Mouse (Mus musculus) hindbrain, embryonic 16.5 days (tissue): ENCODE results near the gene Rasgef1b. TPM values are rescaled to one million over a fixed set of nuclear protein-coding genes. Genes with fewer than 3 reads are reported as not detected.
A peak's percentile ranks its signal among the peaks of the same experiment; 100 is the strongest.

Source experiments
- ATAC-seq: fragments of 200-750 bp; cut with Nextera tagmentation; 2 replicates; pipeline ENCODE4 v1.8.0; 2017; ENCODE audit warnings: moderate TSS enrichment, moderate library complexity
- H3K27ac ChIP-seq: fragments of 300-500 bp; sonication (generic); 2 replicates; pipeline ENCODE4 v1.5.1; 2014; ENCODE audit warnings: low read depth, mild to moderate bottlenecking, control low read depth, low read length, moderate library complexity
- H3K27me3 ChIP-seq: fragments of 300-500 bp; sonication (generic); replicated peaks from 2 replicates; pipeline ENCODE4 v1.6.1; 2014; ENCODE audit warnings: low read length; ENCODE audit not compliant: control insufficient read depth, insufficient read depth
- H3K36me3 ChIP-seq: fragments of 300-500 bp; sonication (generic); 2 replicates; pipeline ENCODE4 v1.6.1; 2014; ENCODE audit warnings: mild to moderate bottlenecking, low read length, moderate library complexity, mixed read lengths; ENCODE audit not compliant: control insufficient read depth, insufficient read depth
- H3K4me1 ChIP-seq: fragments of 300-500 bp; sonication (generic); 2 replicates; pipeline ENCODE4 v1.6.1; 2014; ENCODE audit warnings: low read depth, low read length; ENCODE audit not compliant: control insufficient read depth, insufficient read depth
- H3K4me2 ChIP-seq: fragments of 300-500 bp; sonication (generic); 2 replicates; pipeline ENCODE4 v1.6.1; 2014; ENCODE audit warnings: mild to moderate bottlenecking, low read length, control low read depth, moderate library complexity
- H3K4me3 ChIP-seq: fragments of 300-500 bp; sonication (generic); 2 replicates; pipeline ENCODE4 v1.5.1; 2014; ENCODE audit warnings: mild to moderate bottlenecking, low read length, control low read depth, moderate library complexity
- H3K9ac ChIP-seq: fragments of 300-500 bp; sonication (generic); 2 replicates; pipeline ENCODE4 v1.6.1; 2014; ENCODE audit warnings: low read depth, mild to moderate bottlenecking, control low read depth, low read length, moderate library complexity
- H3K9me3 ChIP-seq: fragments of 300-500 bp; sonication (generic); 2 replicates; pipeline ENCODE4 v1.6.1; 2014; ENCODE audit warnings: mild to moderate bottlenecking, low read length, moderate library complexity; ENCODE audit not compliant: control insufficient read depth
- WGBS: fragments of 180-500 bp; shearing (Covaris S2); extraction: QIAGEN DNeasy Blood & Tissue Kit; methylation state at CpG from one replicate; pipeline ENCODE4 v1.1.7; 2014; 5-methylcytosine and 5-hydroxymethylcytosine counted together
- polyA plus RNA-seq: library from polyadenylated mRNA; unstranded; fragments of >200 nt; fragmentation: Nextera tagmentation; extraction: Ambion mirVana; gene quantifications from 2 replicates; pipeline ENCODE4 v1.2.1, GENCODE M21; 2015

Gene Rasgef1b
- polyA plus RNA-seq, 1 experiment from 2014 or later = 43.5 TPM

- H3K4me1 ChIP-seq = peaks cover 31% of the 10 kb centered on the region
- no peak overlapping the region for H3K4me3 ChIP-seq
- H3K9ac ChIP-seq = no peak overlapping the region
- H3K36me3 ChIP-seq = no peaks in the 10 kb centered on the region
- ATAC-seq = no peak
- 69% methylated on average over 7 of the region's 7 CpGs for WGBS
- 0 out of 2 replicates have a peak overlapping the region, but pooled peaks have one; percentile 39 for H3K27ac ChIP-seq
- H3K4me2 ChIP-seq = peak overlapping the region; percentile 19; the same call in 1 of the 2 replicates
- H3K27me3 ChIP-seq = no peaks in the 10 kb centered on the region
- no peaks in the 10 kb centered on the region for H3K9me3 ChIP-seq
Measured at GRCm38 (mm10) chr5:99247441-99247840, 481.4 kb downstream of the Rasgef1b start.

GRCm38 (mm10) chr5:99246972-99247371 is 481.9 kb downstream of the Rasgef1b start:
- Histone ChIP-seq H3K9me3 (no peaks in the 10 kb centered on the region), H3K27me3 (no peaks in the 10 kb centered on the region), H3K4me1 (peaks cover 30% of the 10 kb centered on the region), H3K27ac (0 out of 2 replicates have a peak overlapping the region, but pooled peaks have one; percentile 39), H3K36me3 (no peaks in the 10 kb centered on the region), H3K4me2 (peak overlapping the region; percentile 19; the same call in 1 of the 2 replicates), H3K4me3 (no peak overlapping the region), H3K9ac (0 out of 2 replicates have a peak overlapping the region, but pooled peaks have one; percentile 18)
- ATAC-seq = no peak
- WGBS = 23% methylated on average over 6 of the region's 6 CpGs

DNA sequence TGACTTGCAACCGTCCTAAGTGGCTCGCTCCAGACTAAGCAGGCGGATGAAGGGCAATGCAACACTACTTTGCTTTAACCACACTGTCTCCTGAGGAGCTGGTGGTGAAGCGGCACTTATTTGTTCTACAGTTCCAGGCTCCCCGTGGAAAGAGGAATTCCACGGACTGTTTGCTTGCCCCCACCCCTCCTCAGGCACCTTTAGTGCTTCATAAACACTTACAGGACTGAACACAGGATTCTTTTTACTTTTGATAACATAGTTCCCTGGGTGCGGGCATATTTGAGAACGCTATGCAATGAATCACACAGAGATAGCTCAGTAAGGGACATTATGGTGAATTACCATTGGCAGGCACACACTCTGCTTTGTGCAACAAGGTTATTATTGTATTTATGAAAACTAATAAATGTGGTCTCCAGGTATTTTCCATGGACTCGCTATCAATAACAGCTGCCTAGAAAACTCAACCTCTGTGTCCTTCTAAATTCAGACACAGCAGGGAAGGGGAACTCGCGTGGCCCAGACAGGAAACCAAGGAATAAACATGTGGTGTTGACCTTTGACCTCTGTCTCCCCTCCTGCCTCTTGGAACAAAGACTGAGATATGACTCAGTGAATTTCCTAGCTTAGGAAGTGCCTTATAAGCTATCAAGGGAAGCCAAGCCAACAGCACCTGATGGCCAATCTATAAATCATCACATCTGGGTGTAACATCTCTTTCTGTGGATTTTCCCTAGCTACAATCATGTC is 486.7 kb downstream of the Rasgef1b start:
- 72% methylated on average over 11 of the region's 11 CpGs for WGBS

GRCm38 (mm10) chr5:99240501-99240900 is 488.4 kb downstream of the Rasgef1b start:
- Histone ChIP-seq H3K36me3 (no peaks in the 10 kb centered on the region), H3K4me3 (no peak overlapping the region), H3K9me3 (no peaks in the 10 kb centered on the region), H3K4me1 (no peaks in the 10 kb centered on the region), H3K9ac (no peak overlapping the region), H3K4me2 (no peak overlapping the region), H3K27ac (no peak overlapping the region), H3K27me3 (no peaks in the 10 kb centered on the region)
- WGBS = 96% methylated on average over 6 of the region's 6 CpGs
- ATAC-seq = no peak

More for the DNA sequence above, 486.7 kb downstream of the Rasgef1b start:
- Histone ChIP-seq H3K4me2 (no peak overlapping the region), H3K9ac (no peak overlapping the region), H3K27me3 (no peaks in the 10 kb centered on the region), H3K9me3 (no peaks in the 10 kb centered on the region), H3K4me1 (peaks cover 9% of the 10 kb centered on the region), H3K4me3 (no peak overlapping the region), H3K36me3 (no peaks in the 10 kb centered on the region), H3K27ac (no peak overlapping the region)
- no peak for ATAC-seq

DNA sequence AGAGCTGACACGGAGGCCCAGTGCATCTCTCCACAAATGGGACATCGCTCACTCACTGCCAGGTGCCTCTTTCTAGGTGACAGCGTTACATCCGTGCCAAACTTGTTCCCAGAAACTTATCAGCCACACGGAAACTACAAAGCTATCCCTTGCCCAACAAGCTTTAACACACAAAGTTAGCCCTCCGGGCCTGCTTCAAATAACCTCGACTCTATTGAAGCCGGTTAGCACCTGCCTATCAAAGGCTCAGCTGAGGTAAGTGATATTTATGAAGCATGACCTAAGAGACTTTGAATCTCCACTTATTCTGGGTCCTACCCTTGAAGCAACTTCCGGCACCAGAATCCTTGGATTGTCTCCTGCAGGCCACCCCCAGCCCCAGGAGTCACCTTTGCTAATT is 489.2 kb downstream of the Rasgef1b start:
- Histone ChIP-seq H3K27ac (no peak overlapping the region), H3K27me3 (no peaks in the 10 kb centered on the region), H3K9me3 (no peaks in the 10 kb centered on the region), H3K4me2 (no peak overlapping the region), H3K36me3 (no peaks in the 10 kb centered on the region), H3K4me1 (no peaks in the 10 kb centered on the region), H3K9ac (no peak overlapping the region), H3K4me3 (no peak overlapping the region)
- ATAC-seq = no peak
- WGBS = 91% methylated on average over 9 of the region's 9 CpGs

DNA sequence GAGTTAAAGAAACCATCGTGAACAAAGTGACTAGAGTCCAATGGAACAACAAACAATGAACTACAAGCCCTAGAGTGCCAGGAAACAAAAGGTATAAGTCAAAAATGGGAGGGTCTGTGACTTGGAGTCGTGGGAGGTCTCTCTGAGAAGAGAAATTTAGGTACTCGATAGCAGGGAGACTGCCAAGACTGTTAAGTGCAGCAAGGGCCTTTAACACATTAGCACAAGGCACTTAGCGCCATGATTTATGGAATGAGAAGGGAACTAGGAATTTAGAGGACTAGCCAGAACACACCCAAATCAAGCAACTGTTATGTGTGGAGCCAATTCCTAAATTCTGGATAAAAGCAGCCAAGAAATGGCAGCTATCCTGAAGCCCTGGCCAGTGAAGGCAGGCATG is 490.7 kb downstream of the Rasgef1b start:
- no peaks in the 10 kb centered on the region for H3K4me1 ChIP-seq
- no peak overlapping the region for H3K4me3 ChIP-seq
- ATAC-seq = no peak
- no peak overlapping the region for H3K27ac ChIP-seq
- no peaks in the 10 kb centered on the region for H3K27me3 ChIP-seq
- H3K36me3 ChIP-seq = peaks cover 7% of the 10 kb centered on the region
- WGBS = 85% methylated on average over 4 of the region's 4 CpGs
- no peaks in the 10 kb centered on the region for H3K9me3 ChIP-seq
- no peak overlapping the region for H3K9ac ChIP-seq
- H3K4me2 ChIP-seq = no peak overlapping the region

DNA sequence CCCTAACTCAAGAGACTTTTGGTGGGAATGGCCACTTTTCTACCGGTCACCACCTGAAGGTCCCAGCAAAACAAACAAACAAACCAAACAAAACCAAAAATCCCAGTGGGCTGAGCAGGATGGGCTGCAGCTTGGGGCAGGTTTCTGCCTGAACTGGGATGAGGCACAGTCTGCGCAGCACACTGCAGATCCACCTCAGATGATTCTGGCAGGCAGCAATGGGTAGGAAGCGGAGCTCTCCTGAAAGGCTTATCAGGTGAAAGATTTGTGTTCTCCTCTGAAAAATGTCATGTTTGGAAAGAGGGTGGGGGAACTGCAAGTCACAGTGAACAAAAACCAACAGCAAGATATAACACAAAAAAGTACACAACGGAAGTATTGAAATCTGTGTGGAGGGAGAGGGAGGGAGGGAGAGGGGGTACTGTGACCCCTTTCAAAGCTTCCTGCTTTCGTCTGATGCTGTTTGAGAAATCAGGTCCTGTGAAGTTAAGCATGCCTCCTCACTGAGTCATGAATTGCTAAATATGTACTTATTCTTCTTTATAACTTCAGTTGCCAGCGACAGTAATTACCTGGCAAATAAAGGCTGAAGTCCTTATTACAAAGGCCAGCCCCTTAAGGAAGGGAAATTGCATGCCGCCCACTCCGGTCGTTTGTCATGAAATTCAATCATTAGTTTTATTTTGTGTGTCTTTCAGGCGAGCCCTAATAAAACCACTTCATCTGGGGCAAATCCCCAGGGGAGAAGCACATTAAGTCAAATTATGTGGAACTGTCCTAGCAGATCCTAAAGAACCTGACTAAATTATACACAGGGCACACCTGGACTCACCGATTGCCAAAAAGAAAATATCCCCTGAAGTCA is 491.7 kb downstream of the Rasgef1b start:
- ATAC-seq = no peak
- Histone ChIP-seq H3K9ac (no peak overlapping the region), H3K27ac (no peak overlapping the region), H3K4me2 (no peak overlapping the region), H3K36me3 (peaks cover 10% of the 10 kb centered on the region), H3K27me3 (no peaks in the 10 kb centered on the region), H3K4me1 (no peaks in the 10 kb centered on the region), H3K4me3 (no peak overlapping the region), H3K9me3 (no peaks in the 10 kb centered on the region)
- WGBS = 70% methylated on average over 11 of the region's 11 CpGs

DNA sequence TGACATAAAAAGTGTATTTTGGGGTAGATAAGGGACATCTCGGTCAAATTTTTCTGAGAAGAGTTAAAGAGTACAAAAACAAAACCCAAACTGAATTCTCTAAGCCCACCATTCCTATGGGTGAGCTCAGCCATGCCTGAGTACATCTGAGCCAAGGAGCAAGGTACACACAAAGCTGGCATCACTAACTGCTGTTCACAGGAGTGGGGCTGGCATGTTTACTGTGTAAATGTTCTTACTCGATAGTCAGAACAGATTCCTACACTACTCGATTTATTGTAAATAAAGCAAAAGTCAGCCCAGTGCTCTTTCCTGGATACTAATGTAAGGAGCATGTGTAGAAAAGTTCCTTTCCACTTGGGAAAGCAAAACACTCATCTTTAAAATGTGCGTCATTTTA is 492.4 kb downstream of the Rasgef1b start:
- ATAC-seq = no peak
- 91% methylated on average over 4 of the region's 4 CpGs for WGBS
- Histone ChIP-seq H3K36me3 (peaks cover 10% of the 10 kb centered on the region), H3K9ac (no peak overlapping the region), H3K4me1 (no peaks in the 10 kb centered on the region), H3K4me2 (no peak overlapping the region), H3K27me3 (no peaks in the 10 kb centered on the region), H3K27ac (no peak overlapping the region), H3K9me3 (no peaks in the 10 kb centered on the region), H3K4me3 (no peak overlapping the region)

GRCm38 (mm10) chr5:99234275-99234674 is 494.6 kb downstream of the Rasgef1b start:
- peaks cover 13% of the 10 kb centered on the region for H3K36me3 ChIP-seq
- no peak overlapping the region for H3K4me3 ChIP-seq
- 97% methylated on average over 17 of the region's 17 CpGs for WGBS
- no peaks in the 10 kb centered on the region for H3K4me1 ChIP-seq
- no peaks in the 10 kb centered on the region for H3K9me3 ChIP-seq
- no peak for ATAC-seq
- no peak overlapping the region for H3K4me2 ChIP-seq
- no peaks in the 10 kb centered on the region for H3K27me3 ChIP-seq
- no peak overlapping the region for H3K27ac ChIP-seq
- no peak overlapping the region for H3K9ac ChIP-seq
